Comparison of ENCODE assay signal across 11 mouse cellular contexts in the genomic region with DNA sequence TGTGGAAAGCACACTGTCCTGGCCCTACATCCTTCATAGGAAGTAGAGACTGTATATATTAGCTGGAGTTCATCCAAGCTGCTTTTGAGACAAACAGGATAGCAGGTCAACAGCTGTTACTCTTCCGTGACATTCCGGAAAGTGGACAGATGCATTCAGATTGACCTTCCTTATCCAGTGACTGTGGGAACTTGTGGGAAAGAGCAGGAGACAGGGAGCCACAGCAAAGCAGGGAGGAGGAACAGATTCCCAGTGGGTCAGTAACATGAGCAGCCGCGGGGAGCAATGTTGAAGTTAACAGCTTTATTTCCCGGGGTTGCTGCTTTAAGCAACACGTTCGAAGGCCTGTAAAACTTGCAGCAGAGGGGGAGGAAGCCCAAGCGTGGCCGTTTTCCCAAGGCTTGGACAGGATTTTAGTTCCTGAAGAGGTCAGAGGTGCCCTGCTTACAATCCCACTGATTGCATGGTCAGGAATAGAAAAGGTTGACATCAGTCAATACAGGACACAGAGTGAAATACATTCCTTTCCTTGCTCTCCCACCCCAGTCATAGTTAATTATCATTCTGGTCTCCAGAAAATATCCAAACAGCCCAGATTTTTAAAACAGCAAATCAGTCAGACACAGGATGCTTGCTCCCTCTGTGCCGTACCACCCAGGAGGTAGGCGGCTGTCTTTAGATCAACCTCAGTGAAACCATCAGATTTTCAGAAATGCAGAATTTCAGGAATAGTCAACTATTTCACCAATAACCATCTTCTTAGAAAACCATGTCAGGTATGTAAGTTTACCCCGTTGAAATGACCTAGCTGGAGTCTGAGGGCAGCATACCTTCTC. TPM values are rescaled to one million over a fixed set of nuclear protein-coding genes. Genes with fewer than 3 reads are reported as not detected.
DNase-seq lines count a peak whose midpoint lies in the region; ATAC-seq and TF ChIP-seq lines count a peak whose summit lies in the region.
"Had no signal": no experiment of that assay in that cellular context is flagged by ENCODE, and none has a peak within 500 bp of the region (broad histone marks: within the 10 kb centered on the region; RNA-seq: fewer than 3 reads in every experiment).

No protein-coding gene starts in this region.

- H3K9ac ChIP-seq in lung, embryonic 16.5 days (ENCODE audit: low read length): no peak overlapping the region

- no peak overlapping the region for H3K27ac ChIP-seq in kidney, adult 2 months (ENCODE audit: insufficient read depth, low read depth, low read length)
- peak overlapping the region; percentile 83 for H3K27ac ChIP-seq in lung, embryonic 16.5 days (ENCODE audit: low read length)

- H3K4me3 ChIP-seq in kidney, adult 2 months (ENCODE audit: insufficient read depth, low read depth, low read length): no peak overlapping the region
- no peak overlapping the region for H3K4me3 ChIP-seq in lung, embryonic 16.5 days (ENCODE audit: low read length)

- peak overlapping the region; percentile 16 for H3K4me2 ChIP-seq in lung, embryonic 16.5 days (ENCODE audit: low read depth, low read length)

- no peak for TF ChIP-seq CTCF in kidney, adult 2 months (conservative IDR thresholded peaks at IDR 0.05; ENCODE audit: insufficient read depth, insufficient read length, low read depth, low read length)

- 24% methylated on average over 12 of the region's 12 CpGs for WGBS in kidney, adult 2 months
- 24% methylated on average over 12 of the region's 12 CpGs for WGBS in lung, embryonic 16.5 days

- DNase-seq in embryo, embryonic 11 days: peak; percentile 49
- peak; percentile 31 for DNase-seq in gastrocnemius, postnatal 25 days
- peak; percentile 71 for DNase-seq in kidney, adult 2 months
- no peak for DNase-seq in urinary bladder, postnatal 14 days (ENCODE audit: low spot score)
- no peak for DNase-seq in layer of hippocampus, postnatal 25 days (ENCODE audit: extremely low spot score in 1 of 2, low spot score in 1 of 2)
- no peak for DNase-seq in thymus, postnatal 0 days (ENCODE audit: low spot score)
- no peak for DNase-seq in layer of hippocampus, postnatal 14 days (ENCODE audit: low spot score in 2 of 2)
- DNase-seq: cerebellum, adult 18-20 months; right cerebral cortex, postnatal 14 days had no signal

- TF ChIP-seq POLR2A in kidney, adult 2 months (IDR thresholded peaks at IDR 0.05; ENCODE audit: low read depth, low read length): no peak

- H3K4me1 ChIP-seq in kidney, adult 2 months (ENCODE audit: control insufficient read depth, insufficient read depth, low read length): 0 out of 2 replicates have a peak, but pooled peaks cover 3% of the 10 kb centered on the region
- H3K4me1 ChIP-seq in lung, embryonic 16.5 days (replicated peaks; ENCODE audit: control insufficient read depth, insufficient read depth, low read length): peaks cover 14% of the 10 kb centered on the region

- H3K27me3 ChIP-seq in kidney, adult 2 months (replicated peaks; ENCODE audit: control insufficient read depth, insufficient read depth, low read length): no peaks in the 10 kb centered on the region
- no peaks in the 10 kb centered on the region for H3K27me3 ChIP-seq in lung, embryonic 16.5 days (ENCODE audit: control insufficient read depth, insufficient read depth, low read depth, low read length)

- H3K36me3 ChIP-seq in kidney, adult 2 months (ENCODE audit: control insufficient read depth, insufficient read depth, low read length): no peaks in the 10 kb centered on the region
- H3K36me3 ChIP-seq in lung, embryonic 16.5 days (ENCODE audit: control insufficient read depth, insufficient read depth, low read length): no peaks in the 10 kb centered on the region

- peak; percentile 96 for ATAC-seq in lung, embryonic 16.5 days (ENCODE audit: low read depth)

- H3K9me3 ChIP-seq in lung, embryonic 16.5 days (ENCODE audit: control insufficient read depth, low read length): no peaks in the 10 kb centered on the region

RNA-seq across cellular contexts. Expression of gene Cd28, which starts 18.7 kb away (rescaled TPM):
- 1 to 10 TPM; 1.2 to 4.0 TPM for total RNA-seq in gastrocnemius, postnatal 25 days (2021)
- 0.04 and 0.55 TPM in 2 replicates for polyA plus RNA-seq in kidney, adult 2 months (2012; rRNA removed)
- 0.38 and 0.82 TPM in 2 replicates for polyA plus RNA-seq in lung, embryonic 16.5 days (2015; fragmentation: Nextera tagmentation; extraction: Ambion mirVana)
- under 1 TPM; 0.05 to 0.16 TPM for total RNA-seq in layer of hippocampus, postnatal 25 days (2021)
- polyA plus RNA-seq in thymus, postnatal 0 days (2015; fragmentation: Nextera tagmentation; extraction: Ambion mirVana): 94.5 and 103 TPM in 2 replicates
- total RNA-seq in layer of hippocampus, postnatal 14 days (2021): under 1 TPM; 0.12 to 0.14 TPM
- total RNA-seq: MEL had no signal

Comparison
In these comparisons a context has a peak if more than half of its experiments do, and no peak if none do; other contexts are left out.
1. DNase-seq: peak in embryo, embryonic 11 days (single experiment), gastrocnemius, postnatal 25 days (single experiment) and kidney, adult 2 months (single experiment); none in urinary bladder, postnatal 14 days (single experiment), layer of hippocampus, postnatal 25 days (0 of 2), thymus, postnatal 0 days (single experiment) and layer of hippocampus, postnatal 14 days (0 of 2).